Mouse (Mus musculus) activated CD4-positive, CD25-positive, alpha-beta regulatory T cell, adult 9 weeks (primary cell): ENCODE measurements around the gene Mfsd12. TPM values are rescaled to one million over a fixed set of nuclear protein-coding genes. Genes with fewer than 3 reads are reported as not detected.

Source experiments
- polyA plus RNA-seq: library from polyadenylated mRNA; unstranded; fragments of 100-300 nt; shearing (Covaris generic); gene quantifications from one replicate; pipeline ENCODE4 v1.2.1, GENCODE M21; 2017

Mfsd12 gene
- 1.7 TPM for polyA plus RNA-seq

GRCm38 (mm10) chr10:81356991-81357844 is at the start of gene Mfsd12:
Mfsd12 (plus strand) TSS chr10:81357491.

GRCm38 (mm10) chr10:81320550-81321347 is 36.5 kb upstream of the Mfsd12 start, which contains the start of gene Cactin:
Cactin (plus strand) TSS chr10:81321103.

GRCm38 (mm10) chr10:81328386-81328785 is 28.9 kb upstream of the Mfsd12 start, which contains the start of gene Tbxa2r:
Tbxa2r (plus strand) TSS chr10:81328731.

GRCm38 (mm10) chr10:81342686-81343505 is 14.4 kb upstream of the Mfsd12 start, which contains the start of gene Gipc3:
Gipc3 (minus strand) TSS chr10:81343266.

GRCm38 (mm10) chr10:81350351-81351063 is 6.8 kb upstream of the Mfsd12 start, which contains the start of gene Hmg20b:
Hmg20b (minus strand) TSS chr10:81350480.

GRCm38 (mm10) chr10:81365672-81366476 is 8.6 kb downstream of the Mfsd12 start, which contains the start of gene 4930404N11Rik:
4930404N11Rik (minus strand) TSS chr10:81365816.

GRCm38 (mm10) chr10:81377793-81378552 is 20.7 kb downstream of the Mfsd12 start, which contains the start of gene Fzr1:
Fzr1 (minus strand) TSS chr10:81378516.

GRCm38 (mm10) chr10:81383802-81384604 is 26.7 kb downstream of the Mfsd12 start, which contains the start of the genes Dohh and Gm48551:
Dohh (plus strand) TSS chr10:81384428.
Gm48551 (plus strand) TSS chr10:81384466.

GRCm38 (mm10) chr10:81388505-81389055 is 31.3 kb downstream of the Mfsd12 start, which contains the start of gene Gm48552:
Gm48552 (plus strand) TSS chr10:81389005.

GRCm38 (mm10) chr10:81392781-81393185 is 35.5 kb downstream of the Mfsd12 start, which contains the start of gene Smim24:
Smim24 (plus strand) TSS chr10:81393051.

Other genes starting within 250 kb of the Mfsd12 start
- gene Zbtb7a, start 222.3 kb upstream of the Mfsd12 start, polyA plus RNA-seq = 32.9 TPM
- gene Pias4, start 189.6 kb upstream of the Mfsd12 start, polyA plus RNA-seq = 43.2 TPM
- gene Eef2, start 180.9 kb upstream of the Mfsd12 start, polyA plus RNA-seq = 869 TPM
- gene Dapk3, start 174.5 kb upstream of the Mfsd12 start, polyA plus RNA-seq = 10.4 TPM
- gene 4930442H23Rik, start 173.6 kb upstream of the Mfsd12 start, polyA plus RNA-seq = not detected
- gene Nmrk2, start 155.4 kb upstream of the Mfsd12 start, polyA plus RNA-seq = 0.21 TPM
- gene Atcay, start 126.7 kb upstream of the Mfsd12 start, polyA plus RNA-seq = 11.9 TPM
- gene Zfr2, start 124.3 kb upstream of the Mfsd12 start, polyA plus RNA-seq = 4.7 TPM
- gene Matk, start 104.6 kb upstream of the Mfsd12 start, polyA plus RNA-seq = 128 TPM
- 129 TPM for gene Mrpl54, start 90.6 kb upstream of the Mfsd12 start, polyA plus RNA-seq
- gene Apba3, start 90.5 kb upstream of the Mfsd12 start, polyA plus RNA-seq = 62.8 TPM
- 18.0 TPM for gene Tjp3, start 65.9 kb upstream of the Mfsd12 start, polyA plus RNA-seq
- 42.0 TPM for gene Pip5k1c, start 64.5 kb upstream of the Mfsd12 start, polyA plus RNA-seq
- 25.4 TPM for gene Cactin, start 36.4 kb upstream of the Mfsd12 start, polyA plus RNA-seq
- gene Tbxa2r, start 28.8 kb upstream of the Mfsd12 start, polyA plus RNA-seq = 55.0 TPM
- gene Gipc3, start 14.2 kb upstream of the Mfsd12 start, polyA plus RNA-seq = 0.18 TPM
- 29.3 TPM for gene Hmg20b, start 7.0 kb upstream of the Mfsd12 start, polyA plus RNA-seq
- 0.56 TPM for gene 4930404N11Rik, start 8.3 kb downstream of the Mfsd12 start, polyA plus RNA-seq
- gene Fzr1, start 21.0 kb downstream of the Mfsd12 start, polyA plus RNA-seq = 22.3 TPM
- gene Dohh, start 26.9 kb downstream of the Mfsd12 start, polyA plus RNA-seq = 40.6 TPM
- 2.3 TPM for gene Gm48551, start 27.0 kb downstream of the Mfsd12 start, polyA plus RNA-seq
- 2.6 TPM for gene Gm48552, start 31.5 kb downstream of the Mfsd12 start, polyA plus RNA-seq
- gene Smim24, start 35.6 kb downstream of the Mfsd12 start, polyA plus RNA-seq = 13.0 TPM
- gene Nfic, start 98.1 kb downstream of the Mfsd12 start, polyA plus RNA-seq = 19.9 TPM
- 0.35 TPM for gene Celf5, start 125.2 kb downstream of the Mfsd12 start, polyA plus RNA-seq
- gene Ncln, start 138.9 kb downstream of the Mfsd12 start, polyA plus RNA-seq = 145 TPM
- 85.6 TPM for gene S1pr4, start 142.6 kb downstream of the Mfsd12 start, polyA plus RNA-seq
- gene Gna15, start 166.7 kb downstream of the Mfsd12 start, polyA plus RNA-seq = 40.0 TPM
- gene Gna11, start 187.7 kb downstream of the Mfsd12 start, polyA plus RNA-seq = 6.5 TPM
- gene Aes, start 202.0 kb downstream of the Mfsd12 start, polyA plus RNA-seq = 154 TPM
- 2.7 TPM for gene Tle2, start 217.1 kb downstream of the Mfsd12 start, polyA plus RNA-seq
- 1.1 TPM for gene Tle6, start 243.6 kb downstream of the Mfsd12 start, polyA plus RNA-seq
- 2.1 TPM for gene BC025920, start 248.8 kb downstream of the Mfsd12 start, polyA plus RNA-seq